In the genomic region with DNA sequence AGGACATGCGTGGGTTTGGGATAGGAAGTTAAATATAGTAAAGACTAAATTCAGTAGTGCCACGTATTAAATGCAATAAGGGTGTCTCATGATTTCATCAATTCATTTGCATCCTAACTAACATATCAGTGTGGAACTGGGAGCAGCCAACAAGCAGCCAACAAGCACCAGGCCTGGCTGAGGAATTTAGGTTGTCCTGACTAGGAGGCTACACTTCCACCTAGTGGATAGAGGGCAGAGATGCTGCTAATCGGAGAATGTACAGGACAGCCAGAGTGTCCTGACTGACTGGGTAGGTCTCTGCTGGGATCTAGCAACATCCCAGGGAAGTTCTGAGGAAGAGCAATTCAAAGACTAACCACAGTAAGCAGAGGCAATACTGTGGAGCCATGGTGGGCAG, we compare ENCODE assay signal across 8 mouse cellular contexts.
DNase-seq lines count a peak whose midpoint lies in the region; ATAC-seq and TF ChIP-seq lines count a peak whose summit lies in the region.

No protein-coding gene starts in this region.

- H3K27me3 ChIP-seq in intestine, postnatal 0 days (replicated peaks; ENCODE audit: control insufficient read depth, insufficient read depth, low read length) = no peaks in the 10 kb centered on the region
- H3K27me3 ChIP-seq in intestine, embryonic 16.5 days (replicated peaks; ENCODE audit: control insufficient read depth, insufficient read depth, low read length) = no peaks in the 10 kb centered on the region

- H3K9me3 ChIP-seq in intestine, postnatal 0 days (ENCODE audit: control insufficient read depth) = no peaks in the 10 kb centered on the region
- no peaks in the 10 kb centered on the region for H3K9me3 ChIP-seq in intestine, embryonic 16.5 days (ENCODE audit: control insufficient read depth, low read length)

- 44% methylated on average over 3 of the region's 3 CpGs for WGBS in intestine, postnatal 0 days
- 39% methylated on average over 3 of the region's 3 CpGs for WGBS in intestine, embryonic 16.5 days

- TF ChIP-seq CTCF in intestine, postnatal 0 days (IDR thresholded peaks at IDR 0.05; ENCODE audit: low read depth) = peak; percentile 85

- H3K27ac ChIP-seq in intestine, postnatal 0 days (ENCODE audit: low read depth, low read length) = no peak overlapping the region
- H3K27ac ChIP-seq in intestine, embryonic 16.5 days (ENCODE audit: low read length) = no peak overlapping the region

- no peak overlapping the region for H3K4me3 ChIP-seq in intestine, postnatal 0 days (ENCODE audit: low read depth, low read length)
- H3K4me3 ChIP-seq in intestine, embryonic 16.5 days (ENCODE audit: low read length) = no peak overlapping the region

- no peak overlapping the region for H3K9ac ChIP-seq in intestine, postnatal 0 days (ENCODE audit: low read depth, low read length)
- no peak overlapping the region for H3K9ac ChIP-seq in intestine, embryonic 16.5 days (ENCODE audit: low read depth, low read length)

- H3K4me2 ChIP-seq in intestine, postnatal 0 days (replicated peaks; ENCODE audit: low read depth) = no peak overlapping the region
- no peak overlapping the region for H3K4me2 ChIP-seq in intestine, embryonic 16.5 days (ENCODE audit: low read depth, low read length)

- ATAC-seq in intestine, postnatal 0 days = no peak
- ATAC-seq in intestine, embryonic 16.5 days = no peak

- H3K4me1 ChIP-seq in intestine, postnatal 0 days (replicated peaks; ENCODE audit: control insufficient read depth, insufficient read depth, low read length) = no peaks in the 10 kb centered on the region
- H3K4me1 ChIP-seq in intestine, embryonic 16.5 days (ENCODE audit: control insufficient read depth, insufficient read depth, low read length) = no peaks in the 10 kb centered on the region

- DNase-seq in 416B (ENCODE audit: low read depth) (peak; percentile 65), ES-CJ7 (ENCODE audit: low read depth, low spot score) (peak; percentile 62)
- peak; percentile 79 for DNase-seq in embryo, embryonic 10 days (ENCODE audit: low spot score)
- no peak for DNase-seq in thymus, postnatal 36 days
- DNase-seq in T-cell, adult 2 months (ENCODE audit: low spot score) = no peak
- no peak for DNase-seq in left cerebral cortex, adult 8-10 months (ENCODE audit: low spot score in 2 of 2)

- H3K36me3 ChIP-seq in intestine, postnatal 0 days (ENCODE audit: control insufficient read depth, insufficient read depth) = no peaks in the 10 kb centered on the region
- H3K36me3 ChIP-seq in intestine, embryonic 16.5 days (ENCODE audit: control insufficient read depth, insufficient read depth, low read length) = no peaks in the 10 kb centered on the region

Comparison
In these comparisons a context has a peak if more than half of its experiments do, and no peak if none do; other contexts are left out.
1. DNase-seq: peak in 416B (single experiment), ES-CJ7 (single experiment) and embryo, embryonic 10 days (single experiment); none in thymus, postnatal 36 days (0 of 2), T-cell, adult 2 months (single experiment) and left cerebral cortex, adult 8-10 months (0 of 2).